Mouse (Mus musculus) kidney, embryonic 14.5 days (tissue): ENCODE results near the gene Knl1. TPM values are rescaled to one million over a fixed set of nuclear protein-coding genes. Genes with fewer than 3 reads are reported as not detected.

Source experiments
- ATAC-seq: fragments of 200-750 bp; cut with Nextera tagmentation; 2 replicates; pipeline ENCODE4 v1.8.0; 2017; ENCODE audit warnings: moderate number of reproducible peaks, mild to moderate bottlenecking, moderate TSS enrichment, moderate library complexity; ENCODE audit not compliant: low FRiP score, low TSS enrichment
- H3K27ac ChIP-seq: fragments of 300-500 bp; sonication (generic); 2 replicates; pipeline ENCODE4 v1.5.1; 2014; ENCODE audit warnings: low read depth, mild to moderate bottlenecking, low read length, moderate library complexity, mixed read lengths
- H3K27me3 ChIP-seq: fragments of 300-500 bp; sonication (generic); 2 replicates; pipeline ENCODE4 v1.6.1; 2014; ENCODE audit warnings: mild to moderate bottlenecking, low read length; ENCODE audit not compliant: control insufficient read depth, insufficient read depth
- H3K36me3 ChIP-seq: fragments of 300-500 bp; sonication (generic); 2 replicates; pipeline ENCODE4 v1.6.1; 2014; ENCODE audit warnings: low read length, mixed read lengths; ENCODE audit not compliant: control insufficient read depth, insufficient read depth
- H3K4me1 ChIP-seq: fragments of 300-500 bp; sonication (generic); 2 replicates; pipeline ENCODE4 v1.6.1; 2014; ENCODE audit warnings: low read length, mixed read lengths; ENCODE audit not compliant: control insufficient read depth, insufficient read depth
- H3K4me2 ChIP-seq: fragments of 300-500 bp; sonication (generic); replicated peaks from 2 replicates; pipeline ENCODE4 v1.6.1; 2014; ENCODE audit warnings: low read depth, mild to moderate bottlenecking, low read length
- H3K4me3 ChIP-seq: fragments of 300-500 bp; sonication (generic); 2 replicates; pipeline ENCODE4 v1.5.1; 2014; ENCODE audit warnings: mild to moderate bottlenecking, low read length
- H3K9ac ChIP-seq: fragments of 300-500 bp; sonication (generic); 2 replicates; pipeline ENCODE4 v1.6.1; 2014; ENCODE audit warnings: low read depth, mild to moderate bottlenecking, low read length, moderate library complexity
- H3K9me3 ChIP-seq: fragments of 300-500 bp; sonication (generic); 2 replicates; pipeline ENCODE4 v1.6.1; 2016; ENCODE audit warnings: low read length; ENCODE audit not compliant: control insufficient read depth
- WGBS: fragments of 180-500 bp; shearing (Covaris S2); extraction: QIAGEN DNeasy Blood & Tissue Kit; methylation state at CpG from one replicate; pipeline ENCODE4 v1.1.7; 2014; 5-methylcytosine and 5-hydroxymethylcytosine counted together
- polyA plus RNA-seq: library from polyadenylated mRNA; unstranded; fragments of >200 nt; fragmentation: Nextera tagmentation; extraction: Ambion mirVana; gene quantifications from 2 replicates; pipeline ENCODE4 v1.2.1, GENCODE M21; 2014

Gene Knl1
- polyA plus RNA-seq, 1 experiment from 2014 or later: 48.3 TPM

- 0 out of 2 replicates have a peak within 1 kb of the TSS, but pooled peaks have one; percentile 24 for H3K27ac ChIP-seq
- ATAC-seq: peak; percentile 94
- peaks cover 10% of the 10 kb centered on the region; the same call in 1 of the 2 replicates for H3K36me3 ChIP-seq
- peak within 1 kb of the TSS; percentile 73 for H3K9ac ChIP-seq
- peaks cover 7% of the 10 kb centered on the region for H3K4me1 ChIP-seq
- no peaks in the 10 kb centered on the region for H3K9me3 ChIP-seq
- WGBS: under 1% methylated on average over 28 of the region's 28 CpGs
- H3K4me2 ChIP-seq: peak within 1 kb of the TSS; percentile 84
- H3K27me3 ChIP-seq: no peaks in the 10 kb centered on the region
- H3K4me3 ChIP-seq: peak within 1 kb of the TSS; percentile 81
Measured at GRCm38 (mm10) chr2:119028941-119029551, 17.9 kb upstream of the Knl1 start, which contains the start of gene Ccdc32. Ccdc32 (minus strand) TSS chr2:119029393.

DNA sequence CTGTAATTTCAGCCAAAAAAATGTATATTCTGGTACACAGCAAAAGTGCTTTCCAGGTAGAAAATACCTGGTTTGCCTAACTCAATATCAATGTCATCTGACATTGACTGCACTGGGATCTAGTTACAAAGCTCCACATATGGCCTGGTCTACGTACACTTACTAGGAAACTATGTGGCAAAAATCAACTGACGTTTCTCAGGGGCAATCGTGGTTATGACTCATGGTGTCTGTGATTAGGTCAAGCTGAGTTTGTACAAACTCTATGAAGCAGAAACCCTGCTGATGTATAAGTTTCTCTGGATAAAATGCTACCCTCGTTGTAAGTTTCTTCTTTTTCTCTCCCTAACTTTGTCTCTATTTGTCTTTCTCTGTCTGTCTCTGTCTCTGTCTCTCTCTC, 14.7 kb upstream of the Knl1 start:
- Histone ChIP-seq H3K4me1 (peaks cover 7% of the 10 kb centered on the region), H3K4me3 (no peak overlapping the region), H3K4me2 (no peak overlapping the region), H3K27ac (no peak overlapping the region), H3K9me3 (no peaks in the 10 kb centered on the region), H3K9ac (no peak overlapping the region), H3K36me3 (peaks cover 3% of the 10 kb centered on the region; the same call in 1 of the 2 replicates), H3K27me3 (no peaks in the 10 kb centered on the region)
- WGBS: 61% methylated on average over 4 of the region's 4 CpGs
- ATAC-seq: no peak

- peak; percentile 96 for ATAC-seq
- peaks cover 21% of the 10 kb centered on the region for H3K36me3 ChIP-seq
- H3K27me3 ChIP-seq: no peaks in the 10 kb centered on the region
- peak within 1 kb of the TSS; percentile 86 for H3K27ac ChIP-seq
- H3K9me3 ChIP-seq: no peaks in the 10 kb centered on the region
- H3K9ac ChIP-seq: peak within 1 kb of the TSS; percentile 86
- under 1% methylated on average over 49 of the region's 49 CpGs for WGBS
- H3K4me1 ChIP-seq: no peaks in the 10 kb centered on the region
- H3K4me2 ChIP-seq: peak within 1 kb of the TSS; percentile 76
- H3K4me3 ChIP-seq: peak within 1 kb of the TSS; percentile 96
Measured at GRCm38 (mm10) chr2:119034656-119035396, 12.1 kb upstream of the Knl1 start, which contains the start of gene Rpusd2. Rpusd2 (plus strand) TSS chr2:119034790.

DNA sequence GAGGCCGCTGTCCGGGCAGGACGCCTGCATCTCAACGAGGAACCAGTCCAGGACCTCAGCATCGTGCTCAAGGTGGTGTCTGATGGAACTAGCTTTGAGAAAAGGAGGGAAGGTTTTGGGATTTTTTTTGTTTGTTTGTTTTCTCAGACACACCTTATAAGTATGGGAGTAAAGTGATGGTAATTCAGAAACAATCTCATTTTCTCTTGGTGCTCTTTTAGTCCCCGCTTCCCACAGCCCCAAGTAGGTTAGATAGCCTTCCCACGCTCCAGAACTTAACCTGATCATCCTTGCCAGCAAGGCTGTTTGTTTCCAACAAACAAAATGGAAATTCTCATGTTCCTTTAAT, 11.5 kb upstream of the Knl1 start:
- H3K4me1 ChIP-seq: no peaks in the 10 kb centered on the region
- ATAC-seq: no peak; the same call in 1 of the 2 replicates
- WGBS: 10% methylated on average over 7 of the region's 7 CpGs
- H3K27me3 ChIP-seq: no peaks in the 10 kb centered on the region
- H3K4me2 ChIP-seq: peak overlapping the region; percentile 76
- H3K9me3 ChIP-seq: no peaks in the 10 kb centered on the region
- peak overlapping the region; percentile 96 for H3K4me3 ChIP-seq
- H3K27ac ChIP-seq: peak overlapping the region; percentile 86
- H3K9ac ChIP-seq: peak overlapping the region; percentile 86
- peaks cover 21% of the 10 kb centered on the region for H3K36me3 ChIP-seq

DNA sequence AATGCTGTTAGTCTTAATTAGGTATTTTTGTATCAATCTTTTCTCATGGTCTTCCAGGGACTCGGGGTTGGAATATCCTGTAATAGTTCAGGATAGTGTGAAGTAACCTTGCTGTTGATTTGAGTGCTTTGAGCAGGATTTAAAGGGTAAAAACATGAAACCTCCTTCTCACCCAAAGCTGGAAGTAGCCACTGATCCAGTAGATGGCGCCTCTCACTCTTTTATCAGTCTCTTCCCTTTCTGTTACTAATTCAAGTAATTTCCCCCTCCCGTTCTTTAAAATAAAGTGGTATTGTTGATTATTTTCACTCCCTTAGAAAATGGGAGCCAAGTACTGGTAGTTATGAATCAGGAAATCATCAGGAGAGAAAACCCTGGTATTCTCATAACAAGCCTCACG, 6.0 kb upstream of the Knl1 start:
- WGBS: 48% methylated on average over 4 of the region's 4 CpGs
- ATAC-seq: no peak
- H3K36me3 ChIP-seq: peaks cover 27% of the 10 kb centered on the region

GRCm38 (mm10) chr2:119045163-119045562, 1.8 kb upstream of the Knl1 start:
- H3K9ac ChIP-seq: no peak overlapping the region
- no peak for ATAC-seq
- H3K4me1 ChIP-seq: peaks cover 4% of the 10 kb centered on the region; the same call in 1 of the 2 replicates
- 71% methylated on average over 2 of the region's 2 CpGs for WGBS
- no peak overlapping the region for H3K4me2 ChIP-seq
- no peaks in the 10 kb centered on the region for H3K9me3 ChIP-seq
- peaks cover 6% of the 10 kb centered on the region; the same call in 1 of the 2 replicates for H3K36me3 ChIP-seq
- no peak overlapping the region for H3K4me3 ChIP-seq
- no peak overlapping the region for H3K27ac ChIP-seq
- H3K27me3 ChIP-seq: no peaks in the 10 kb centered on the region

More for the DNA sequence above, 6.0 kb upstream of the Knl1 start:
- H3K9me3 ChIP-seq: no peaks in the 10 kb centered on the region
- H3K27ac ChIP-seq: no peak overlapping the region
- no peak overlapping the region for H3K9ac ChIP-seq
- no peaks in the 10 kb centered on the region for H3K4me1 ChIP-seq
- H3K27me3 ChIP-seq: no peaks in the 10 kb centered on the region
- H3K4me2 ChIP-seq: no peak overlapping the region
- no peak overlapping the region for H3K4me3 ChIP-seq

GRCm38 (mm10) chr2:119047849-119048248, 930 bp downstream of the Knl1 start:
- Histone ChIP-seq H3K36me3 (no peaks in the 10 kb centered on the region), H3K4me3 (peak overlapping the region; percentile 89), H3K4me2 (peak overlapping the region; percentile 57), H3K4me1 (peaks cover 4% of the 10 kb centered on the region; the same call in 1 of the 2 replicates), H3K27me3 (no peaks in the 10 kb centered on the region), H3K27ac (no peak overlapping the region; the same call in 1 of the 2 replicates), H3K9ac (peak overlapping the region; percentile 69), H3K9me3 (no peaks in the 10 kb centered on the region)
- ATAC-seq: no peak
- WGBS: 13% methylated on average over 4 of the region's 4 CpGs

GRCm38 (mm10) chr2:119050132-119050650, 3.3 kb downstream of the Knl1 start:
- WGBS: 91% methylated on average over 4 of the region's 4 CpGs
- ATAC-seq: no peak

GRCm38 (mm10) chr2:119060139-119060538, 13.2 kb downstream of the Knl1 start:
- no peak overlapping the region for H3K4me2 ChIP-seq
- no peak overlapping the region for H3K27ac ChIP-seq
- no peak overlapping the region for H3K4me3 ChIP-seq
- 96% methylated on average over 2 of the region's 2 CpGs for WGBS
- ATAC-seq: no peak
- no peak overlapping the region for H3K9ac ChIP-seq
- no peaks in the 10 kb centered on the region for H3K27me3 ChIP-seq
- no peaks in the 10 kb centered on the region for H3K4me1 ChIP-seq
- H3K36me3 ChIP-seq: peaks cover 34% of the 10 kb centered on the region
- no peaks in the 10 kb centered on the region for H3K9me3 ChIP-seq

More at GRCm38 (mm10) chr2:119050132-119050650, 3.3 kb downstream of the Knl1 start:
- Histone ChIP-seq H3K9me3 (no peaks in the 10 kb centered on the region), H3K4me1 (peaks cover 4% of the 10 kb centered on the region; the same call in 1 of the 2 replicates), H3K4me3 (no peak overlapping the region), H3K36me3 (no peaks in the 10 kb centered on the region), H3K4me2 (no peak overlapping the region), H3K27ac (no peak overlapping the region), H3K9ac (no peak overlapping the region), H3K27me3 (no peaks in the 10 kb centered on the region)
